Mouse (Mus musculus) frontal cortex, postnatal 36 days (tissue): ENCODE measurements around the gene Gcgr.
"Not testable (repeated sequence)": the region's sequence is repeated elsewhere in the genome, so short reads cannot be mapped to it uniquely, and the experiment has no call there.

Source experiments
- DNase-seq, 2 experiments: peaks; one replicate each; pipeline ENCODE4 v3.0.0; 2022; ENCODE audit warnings: low spot score in 2 of 2

Gcgr gene

GRCm38 (mm10) chr11:120538485-120538884 lies 8.0 kb downstream of the Gcgr start:
- DNase-seq = no peak

- no peak for DNase-seq
Measured at GRCm38 (mm10) chr11:120538955-120539284, 8.4 kb downstream of the Gcgr start.

GRCm38 (mm10) chr11:120539285-120540014 lies 9.0 kb downstream of the Gcgr start:
- DNase-seq = no peak

GRCm38 (mm10) chr11:120541907-120542306 lies 11.4 kb downstream of the Gcgr start:
- no peak for DNase-seq

- no peak for DNase-seq
Measured at GRCm38 (mm10) chr11:120542376-120542775, 11.9 kb downstream of the Gcgr start.

GRCm38 (mm10) chr11:120545964-120546363 lies 15.5 kb downstream of the Gcgr start:
- DNase-seq = no peak

- DNase-seq = no peak
Measured at GRCm38 (mm10) chr11:120547469-120547868, 17.0 kb downstream of the Gcgr start.

- DNase-seq = no peak
Measured at GRCm38 (mm10) chr11:120548214-120548613, 17.7 kb downstream of the Gcgr start.

GRCm38 (mm10) chr11:120548786-120549167 lies 18.3 kb downstream of the Gcgr start:
- no peak for DNase-seq

GRCm38 (mm10) chr11:120549168-120549945 lies 18.9 kb downstream of the Gcgr start, which contains the start of gene Mcrip1:
Mcrip1 (minus strand) TSS chr11:120549727.
- DNase-seq = peak; percentile 89 to 91

- no peak for DNase-seq
Measured at GRCm38 (mm10) chr11:120549986-120550809, 19.7 kb downstream of the Gcgr start.

- DNase-seq = no peak
Measured at GRCm38 (mm10) chr11:120550810-120551440, 20.4 kb downstream of the Gcgr start, which contains the start of gene Ppp1r27. Ppp1r27 (minus strand) TSS chr11:120551132.

GRCm38 (mm10) chr11:120552736-120553135 lies 22.2 kb downstream of the Gcgr start:
- DNase-seq = no peak

- DNase-seq = no peak
Measured at GRCm38 (mm10) chr11:120554834-120555233, 24.3 kb downstream of the Gcgr start.

- DNase-seq = no peak
Measured at GRCm38 (mm10) chr11:120555260-120555659, 24.8 kb downstream of the Gcgr start.

- not testable (repeated sequence) for DNase-seq
Measured at GRCm38 (mm10) chr11:120558843-120559242, 28.3 kb downstream of the Gcgr start.

- no peak for DNase-seq
Measured at GRCm38 (mm10) chr11:120560952-120561728, 30.6 kb downstream of the Gcgr start.

- no peak for DNase-seq
Measured at GRCm38 (mm10) chr11:120562949-120563348, 32.5 kb downstream of the Gcgr start.

- no peak for DNase-seq
Measured at GRCm38 (mm10) chr11:120565114-120565513, 34.6 kb downstream of the Gcgr start.

- no peak for DNase-seq
Measured at GRCm38 (mm10) chr11:120568324-120568723, 37.8 kb downstream of the Gcgr start.

GRCm38 (mm10) chr11:120571122-120571521 lies 40.6 kb downstream of the Gcgr start:
- DNase-seq = no peak
